Mouse (Mus musculus): ENCODE data around the gene Gm17402. TPM values are rescaled to one million over a fixed set of nuclear protein-coding genes. Genes with fewer than 3 reads are reported as not detected.

Gm17402 gene
- total RNA-seq (2014; rRNA removed; ENCODE audit: low replicate concordance) (not detected in 2 replicates), polyA plus RNA-seq (2015; fragmentation: Nextera tagmentation; extraction: Ambion mirVana) (not detected in 2 replicates)

GRCm38 (mm10) chr3:67375063-67375462 lies at the start of gene Gm17402:
Gene Gm17402 (minus strand): TSS chr3:67375163.
- Histone ChIP-seq H3K9me3 (replicated peaks; ENCODE audit: control insufficient read depth, low read length) (no peaks in the 10 kb centered on the region), H3K4me1 (ENCODE audit: control insufficient read depth, insufficient read depth) (peaks cover 27% of the 10 kb centered on the region), H3K27ac (ENCODE audit: low read depth) (peak within 1 kb of the TSS; percentile 78), H3K9ac (replicated peaks; ENCODE audit: low read depth, low read length) (peak within 1 kb of the TSS; percentile 64), H3K4me2 (ENCODE audit: low read depth, low read length) (peak within 1 kb of the TSS; percentile 86), H3K27me3 (ENCODE audit: control insufficient read depth, insufficient read depth, low read length) (no peaks in the 10 kb centered on the region), H3K4me3 (ENCODE audit: low read depth, low read length) (peak within 1 kb of the TSS; percentile 78), H3K36me3 (replicated peaks; ENCODE audit: control insufficient read depth, insufficient read depth, low read length) (no peaks in the 10 kb centered on the region)
- peak; percentile 14 for DNase-seq (ENCODE audit: low spot score)
- WGBS, result 17% methylated on average over 3 of the region's 3 CpGs
- no peak for ATAC-seq (ENCODE audit: insufficient read depth, low read depth)
- TF ChIP-seq EP300 (IDR thresholded peaks at IDR 0.05; ENCODE audit: low read depth) (no peak), CTCF (IDR thresholded peaks at IDR 0.05; ENCODE audit: low read depth) (no peak)

GRCm38 (mm10) chr3:67378215-67378614 lies 3.3 kb upstream of the Gm17402 start:
- no peak overlapping the region for H3K4me3 ChIP-seq (ENCODE audit: low read depth, low read length)
- no peak overlapping the region for H3K9ac ChIP-seq (replicated peaks; ENCODE audit: low read depth, low read length)
- H3K27me3 ChIP-seq (ENCODE audit: control insufficient read depth, insufficient read depth, low read length), result no peaks in the 10 kb centered on the region
- H3K9me3 ChIP-seq (replicated peaks; ENCODE audit: control insufficient read depth, low read length), result no peaks in the 10 kb centered on the region
- H3K36me3 ChIP-seq (replicated peaks; ENCODE audit: control insufficient read depth, insufficient read depth, low read length), result no peaks in the 10 kb centered on the region
- DNase-seq (ENCODE audit: low spot score) (peak; percentile 32), ATAC-seq (ENCODE audit: insufficient read depth, low read depth) (peak; percentile 59)
- peak; percentile 84; the same call in 1 of the 2 replicates for TF ChIP-seq EP300 (IDR thresholded peaks at IDR 0.05; ENCODE audit: low read depth)
- TF ChIP-seq CTCF (IDR thresholded peaks at IDR 0.05; ENCODE audit: low read depth), result no peak
- H3K27ac ChIP-seq (ENCODE audit: low read depth), result peak overlapping the region; percentile 69; the same call in 1 of the 2 replicates
- no peak overlapping the region for H3K4me2 ChIP-seq (ENCODE audit: low read depth, low read length)
- peaks cover 6% of the 10 kb centered on the region for H3K4me1 ChIP-seq (ENCODE audit: control insufficient read depth, insufficient read depth)

- no peak for ATAC-seq (ENCODE audit: insufficient read depth, low read depth)
- H3K36me3 ChIP-seq (replicated peaks; ENCODE audit: control insufficient read depth, insufficient read depth, low read length), result no peaks in the 10 kb centered on the region
These were observed 594 bp downstream of the Gm17402 start for GRCm38 (mm10) chr3:67374360-67374778.

GRCm38 (mm10) chr3:67373872-67374271 lies 1.1 kb downstream of the Gm17402 start, which contains the start of gene Mlf1:
Gene Mlf1 (plus strand): TSS chr3:67374097.
- H3K4me3 ChIP-seq (ENCODE audit: low read depth, low read length), result peak within 1 kb of the TSS; percentile 78
- DNase-seq (ENCODE audit: low spot score), result peak; percentile 94
- H3K4me1 ChIP-seq (ENCODE audit: control insufficient read depth, insufficient read depth), result peaks cover 31% of the 10 kb centered on the region
- peak within 1 kb of the TSS; percentile 64 for H3K9ac ChIP-seq (replicated peaks; ENCODE audit: low read depth, low read length)
- no peaks in the 10 kb centered on the region for H3K9me3 ChIP-seq (replicated peaks; ENCODE audit: control insufficient read depth, low read length)
- peak within 1 kb of the TSS; percentile 86 for H3K4me2 ChIP-seq (ENCODE audit: low read depth, low read length)
- TF ChIP-seq EP300 (IDR thresholded peaks at IDR 0.05; ENCODE audit: low read depth) (no peak), CTCF (IDR thresholded peaks at IDR 0.05; ENCODE audit: low read depth) (no peak)
- under 1% methylated on average over 35 of the region's 35 CpGs for WGBS
- H3K27ac ChIP-seq (ENCODE audit: low read depth), result peak within 1 kb of the TSS; percentile 92
- ATAC-seq (ENCODE audit: insufficient read depth, low read depth), result peak; percentile 87
- H3K36me3 ChIP-seq (replicated peaks; ENCODE audit: control insufficient read depth, insufficient read depth, low read length), result no peaks in the 10 kb centered on the region
- H3K27me3 ChIP-seq (ENCODE audit: control insufficient read depth, insufficient read depth, low read length), result no peaks in the 10 kb centered on the region

More at GRCm38 (mm10) chr3:67374360-67374778, 594 bp downstream of the Gm17402 start:
- DNase-seq (ENCODE audit: low spot score), result no peak
- peaks cover 32% of the 10 kb centered on the region for H3K4me1 ChIP-seq (ENCODE audit: control insufficient read depth, insufficient read depth)
- H3K4me2 ChIP-seq (ENCODE audit: low read depth, low read length), result peak overlapping the region; percentile 86
- H3K27ac ChIP-seq (ENCODE audit: low read depth), result peak overlapping the region; percentile 78
- WGBS, result 16% methylated on average over 7 of the region's 7 CpGs
- peak overlapping the region; percentile 78 for H3K4me3 ChIP-seq (ENCODE audit: low read depth, low read length)
- no peaks in the 10 kb centered on the region for H3K9me3 ChIP-seq (replicated peaks; ENCODE audit: control insufficient read depth, low read length)
- TF ChIP-seq EP300 (IDR thresholded peaks at IDR 0.05; ENCODE audit: low read depth), result no peak
- TF ChIP-seq CTCF (IDR thresholded peaks at IDR 0.05; ENCODE audit: low read depth), result no peak
- H3K27me3 ChIP-seq (ENCODE audit: control insufficient read depth, insufficient read depth, low read length), result no peaks in the 10 kb centered on the region
- H3K9ac ChIP-seq (replicated peaks; ENCODE audit: low read depth, low read length), result peak overlapping the region; percentile 64

GRCm38 (mm10) chr3:67372781-67373180 lies 2.2 kb downstream of the Gm17402 start:
- H3K36me3 ChIP-seq (replicated peaks; ENCODE audit: control insufficient read depth, insufficient read depth, low read length), result no peaks in the 10 kb centered on the region
- peak; percentile 87 for DNase-seq (ENCODE audit: low spot score)
- peak overlapping the region; percentile 92 for H3K27ac ChIP-seq (ENCODE audit: low read depth)
- H3K4me1 ChIP-seq (ENCODE audit: control insufficient read depth, insufficient read depth), result peaks cover 39% of the 10 kb centered on the region
- H3K9me3 ChIP-seq (replicated peaks; ENCODE audit: control insufficient read depth, low read length), result no peaks in the 10 kb centered on the region
- WGBS, result 13% methylated on average over 5 of the region's 5 CpGs
- H3K4me2 ChIP-seq (ENCODE audit: low read depth, low read length), result peak overlapping the region; percentile 86
- no peaks in the 10 kb centered on the region for H3K27me3 ChIP-seq (ENCODE audit: control insufficient read depth, insufficient read depth, low read length)
- no peak for TF ChIP-seq CTCF (IDR thresholded peaks at IDR 0.05; ENCODE audit: low read depth)
- TF ChIP-seq EP300 (IDR thresholded peaks at IDR 0.05; ENCODE audit: low read depth), result peak; percentile 80
- peak overlapping the region; percentile 12; the same call in 1 of the 2 replicates for H3K4me3 ChIP-seq (ENCODE audit: low read depth, low read length)
- ATAC-seq (ENCODE audit: insufficient read depth, low read depth), result peak; percentile 81
- H3K9ac ChIP-seq (replicated peaks; ENCODE audit: low read depth, low read length), result peak overlapping the region; percentile 37; the same call in 1 of the 2 replicates

Data from heart, postnatal 0 days (tissue).